Mouse (Mus musculus): Measurements from ENCODE around the gene Gm28035. TPM values are rescaled to one million over a fixed set of nuclear protein-coding genes. Genes with fewer than 3 reads are reported as not detected.

Gene Gm28035
- polyA plus RNA-seq, 1 experiment from 2014 or later = 0.20 TPM

DNA sequence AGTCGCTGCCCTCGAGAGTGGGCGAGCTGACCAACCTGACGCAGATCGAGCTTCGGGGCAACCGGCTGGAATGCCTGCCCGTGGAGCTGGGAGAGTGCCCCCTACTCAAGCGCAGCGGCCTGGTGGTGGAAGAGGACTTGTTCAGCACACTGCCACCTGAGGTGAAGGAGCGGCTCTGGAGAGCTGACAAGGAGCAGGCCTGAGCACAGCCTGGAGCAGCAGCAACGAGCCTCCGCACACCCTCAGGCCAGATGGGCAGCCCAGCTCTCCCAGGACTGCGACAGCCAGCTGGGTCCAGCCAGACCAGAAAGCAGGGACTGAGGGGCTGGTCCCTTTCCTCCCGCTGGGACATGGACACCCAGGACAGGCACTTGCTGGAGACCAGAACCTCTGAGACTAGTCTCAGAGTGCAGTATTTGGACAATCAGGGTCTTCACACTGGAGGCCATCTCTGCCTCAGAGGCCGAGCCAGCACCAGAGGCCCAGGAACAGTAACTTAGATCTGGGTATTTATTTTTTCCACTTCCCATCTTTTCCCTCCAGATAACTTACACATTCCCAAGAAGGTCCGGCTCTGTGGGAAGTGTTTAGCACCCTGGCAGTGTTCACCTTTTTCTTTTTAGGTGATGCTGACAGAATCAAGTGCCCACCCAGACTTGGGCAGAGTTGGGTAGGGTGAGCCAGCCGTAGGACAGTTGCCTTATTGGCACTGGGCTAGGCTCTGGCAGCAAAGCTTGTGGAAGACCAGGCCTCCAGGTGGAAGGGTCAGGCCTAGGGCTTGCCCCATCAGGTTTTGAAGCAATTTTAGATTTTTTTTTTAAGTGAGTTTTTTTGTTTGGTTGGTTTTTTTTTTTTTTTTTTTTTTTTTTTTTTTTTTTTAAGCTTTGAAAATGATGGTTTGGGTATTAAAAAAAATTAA, 21.8 kb downstream of the Gm28035 start:
- Histone ChIP-seq H3K4me3 (ENCODE audit: low read depth, low read length) (no peak overlapping the region), H3K9ac (no peak overlapping the region), H3K27me3 (ENCODE audit: insufficient read depth, low read length) (no peaks in the 10 kb centered on the region), H3K27ac (ENCODE audit: low read depth) (no peak overlapping the region), H3K4me1 (ENCODE audit: insufficient read depth) (peaks cover 20% of the 10 kb centered on the region), H3K9me3 (ENCODE audit: low read depth, low read length) (no peaks in the 10 kb centered on the region), H3K4me2 (no peak overlapping the region), H3K36me3 (ENCODE audit: insufficient read depth) (peaks cover 72% of the 10 kb centered on the region)
- DNase-seq = no peak
- TF ChIP-seq CTCF (IDR thresholded peaks at IDR 0.05; ENCODE audit: low read depth) = no peak
- 88% methylated on average over 18 of the region's 18 CpGs for WGBS
- no peak for ATAC-seq (ENCODE audit: insufficient read depth)

DNA sequence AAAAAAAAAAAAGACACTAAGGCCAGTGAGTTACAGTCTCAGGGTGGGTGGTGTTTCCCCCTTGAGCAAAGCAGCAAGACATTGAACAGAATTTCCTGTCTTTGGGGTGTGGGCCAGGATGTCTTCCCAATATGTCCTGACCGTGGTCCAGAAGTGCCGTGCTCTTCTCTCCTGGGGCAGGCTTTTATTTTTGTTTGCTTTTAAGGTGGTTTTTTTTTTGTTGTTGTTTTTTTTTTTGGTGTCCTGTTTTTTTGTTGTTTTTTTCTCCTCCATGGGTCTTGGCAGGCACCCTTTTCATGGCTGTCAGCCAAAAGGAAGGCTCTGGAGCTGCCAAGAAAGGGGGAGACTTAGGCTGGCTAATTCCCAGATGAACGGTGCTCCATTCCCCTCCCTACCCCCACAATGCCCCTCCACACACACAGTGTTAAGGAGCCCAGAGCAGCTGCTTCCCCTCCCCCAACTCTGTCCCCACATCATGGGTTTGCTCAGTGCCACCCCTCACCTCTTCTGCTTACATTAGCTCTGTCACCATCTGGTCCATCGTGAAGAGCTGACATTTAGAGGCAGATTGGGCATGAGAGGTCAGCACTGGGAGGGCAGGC, 22.6 kb downstream of the Gm28035 start:
- no peaks in the 10 kb centered on the region for H3K9me3 ChIP-seq (ENCODE audit: low read depth, low read length)
- peaks cover 20% of the 10 kb centered on the region for H3K4me1 ChIP-seq (ENCODE audit: insufficient read depth)
- no peak for TF ChIP-seq CTCF (IDR thresholded peaks at IDR 0.05; ENCODE audit: low read depth)
- no peaks in the 10 kb centered on the region for H3K27me3 ChIP-seq (ENCODE audit: insufficient read depth, low read length)
- H3K27ac ChIP-seq (ENCODE audit: low read depth) = no peak overlapping the region
- H3K9ac ChIP-seq = no peak overlapping the region
- H3K4me2 ChIP-seq = no peak overlapping the region
- peak; percentile 55 for DNase-seq
- ATAC-seq (ENCODE audit: insufficient read depth) = no peak
- no peak overlapping the region for H3K4me3 ChIP-seq (ENCODE audit: low read depth, low read length)
- 41% methylated on average over 4 of the region's 4 CpGs for WGBS
- peaks cover 64% of the 10 kb centered on the region for H3K36me3 ChIP-seq (ENCODE audit: insufficient read depth)

DNA sequence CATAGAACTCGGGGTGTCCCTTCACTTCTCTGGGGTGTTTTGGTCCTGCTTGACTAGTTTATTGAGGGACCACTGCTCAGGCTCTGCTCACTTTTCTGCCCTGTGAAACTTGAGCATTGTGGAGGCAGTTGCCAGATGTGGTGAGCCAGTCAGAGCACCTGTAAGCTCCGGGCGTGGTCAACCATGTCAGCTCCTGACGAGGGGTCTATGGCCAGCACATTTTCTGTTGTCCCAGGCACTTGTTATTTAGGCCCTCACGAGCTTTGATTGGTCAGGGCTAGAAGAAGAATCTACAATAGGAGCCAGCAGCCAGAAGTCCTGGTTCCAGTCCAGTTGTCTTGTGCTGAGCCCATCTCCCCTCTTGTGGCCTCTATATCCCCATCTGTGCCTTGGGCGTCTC, 23.4 kb downstream of the Gm28035 start:
- peaks cover 20% of the 10 kb centered on the region for H3K4me1 ChIP-seq (ENCODE audit: insufficient read depth)
- H3K27ac ChIP-seq (ENCODE audit: low read depth) = no peak overlapping the region
- no peak overlapping the region for H3K9ac ChIP-seq
- TF ChIP-seq CTCF (IDR thresholded peaks at IDR 0.05; ENCODE audit: low read depth) = no peak
- H3K4me3 ChIP-seq (ENCODE audit: low read depth, low read length) = no peak overlapping the region
- H3K4me2 ChIP-seq = no peak overlapping the region
- H3K9me3 ChIP-seq (ENCODE audit: low read depth, low read length) = no peaks in the 10 kb centered on the region
- no peak for DNase-seq
- H3K36me3 ChIP-seq (ENCODE audit: insufficient read depth) = peaks cover 58% of the 10 kb centered on the region
- H3K27me3 ChIP-seq (ENCODE audit: insufficient read depth, low read length) = no peaks in the 10 kb centered on the region
- WGBS = 85% methylated on average over 6 of the region's 6 CpGs
- no peak for ATAC-seq (ENCODE audit: insufficient read depth)

DNA sequence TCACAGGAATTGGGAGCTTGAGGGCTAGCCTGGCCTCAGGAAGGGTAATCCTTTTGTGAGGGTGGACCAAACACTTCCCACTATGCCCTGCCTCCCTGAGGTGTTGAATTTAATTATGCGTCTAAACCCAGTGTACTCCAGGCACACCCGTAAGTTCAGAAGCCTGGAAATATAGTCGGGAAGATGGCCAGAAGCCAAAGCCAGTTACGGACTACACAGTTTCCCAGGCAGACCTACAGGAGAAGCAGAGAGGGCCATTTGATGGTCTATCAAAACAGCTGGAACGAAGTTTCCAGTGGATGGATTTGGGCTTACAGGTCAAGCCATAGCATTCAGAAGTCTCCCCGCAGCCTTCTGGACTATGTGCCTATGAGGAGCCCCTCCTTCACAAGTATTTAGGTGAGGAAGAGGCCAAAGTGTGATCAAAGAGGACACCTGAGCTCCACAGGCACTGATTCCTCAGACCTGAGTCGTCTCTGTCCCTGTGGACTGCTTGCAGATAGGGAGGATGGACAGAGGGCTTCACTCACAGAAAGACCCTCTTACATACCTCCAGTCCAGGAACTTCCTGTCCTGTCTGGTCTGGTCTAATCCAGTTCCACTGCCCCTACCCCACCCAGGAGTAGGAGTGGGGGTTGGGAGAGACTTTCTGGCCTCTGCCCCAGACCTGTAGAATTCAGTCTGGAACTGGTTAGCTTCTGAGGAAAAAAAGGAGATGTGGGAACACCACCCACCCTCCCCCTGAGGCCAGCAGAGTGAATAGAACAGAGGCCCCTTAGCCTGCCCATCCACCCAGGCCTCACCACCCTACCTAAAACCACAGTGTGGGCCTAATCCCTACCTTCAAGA, 24.5 kb downstream of the Gm28035 start:
- no peak overlapping the region for H3K4me2 ChIP-seq
- H3K9me3 ChIP-seq (ENCODE audit: low read depth, low read length) = no peaks in the 10 kb centered on the region
- H3K36me3 ChIP-seq (ENCODE audit: insufficient read depth) = peaks cover 48% of the 10 kb centered on the region
- H3K27me3 ChIP-seq (ENCODE audit: insufficient read depth, low read length) = no peaks in the 10 kb centered on the region
- ATAC-seq (ENCODE audit: insufficient read depth) (no peak), DNase-seq (peak; percentile 34)
- H3K4me1 ChIP-seq (ENCODE audit: insufficient read depth) = peaks cover 20% of the 10 kb centered on the region
- 54% methylated on average over 7 of the region's 7 CpGs for WGBS
- peak overlapping the region; percentile 87; the same call in 1 of the 2 replicates for H3K27ac ChIP-seq (ENCODE audit: low read depth)
- TF ChIP-seq CTCF (IDR thresholded peaks at IDR 0.05; ENCODE audit: low read depth) = no peak
- H3K9ac ChIP-seq = peak overlapping the region; percentile 2; the same call in 1 of the 2 replicates
- no peak overlapping the region for H3K4me3 ChIP-seq (ENCODE audit: low read depth, low read length)

DNA sequence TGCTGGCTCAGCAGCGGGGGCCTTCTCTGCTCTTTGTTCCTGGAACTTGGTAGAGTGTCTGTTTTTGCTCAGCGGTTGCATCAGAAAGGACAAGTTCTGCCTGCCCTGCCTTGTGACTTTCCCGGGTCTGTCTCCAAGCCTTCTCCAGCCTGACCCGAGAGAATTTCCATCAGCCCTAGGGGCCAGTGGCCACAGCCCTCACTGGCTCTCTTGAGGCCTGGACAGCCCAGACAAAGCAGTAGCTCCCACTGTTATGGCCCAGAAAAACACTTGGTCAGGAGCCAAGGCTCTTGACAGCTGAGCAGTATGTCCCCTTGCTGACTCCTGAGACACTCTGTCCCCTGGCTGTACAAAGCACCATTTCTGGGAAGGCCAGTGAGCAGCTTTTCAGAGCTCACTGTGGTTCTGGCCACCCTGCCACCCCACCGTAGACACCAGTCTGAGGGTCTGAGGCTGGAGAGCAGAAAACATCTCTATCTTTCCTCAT, 25.4 kb downstream of the Gm28035 start, which contains the start of gene Phyhd1:
TSS of gene Phyhd1 (plus strand) at position 437 of the 487 bp plus-strand sequence.
- peak within 1 kb of the TSS; percentile 8; the same call in 1 of the 2 replicates for H3K4me3 ChIP-seq (ENCODE audit: low read depth, low read length)
- peak within 1 kb of the TSS; percentile 2 for H3K9ac ChIP-seq
- DNase-seq = peak; percentile 90
- peak within 1 kb of the TSS; percentile 87 for H3K27ac ChIP-seq (ENCODE audit: low read depth)
- H3K36me3 ChIP-seq (ENCODE audit: insufficient read depth) = peaks cover 41% of the 10 kb centered on the region
- H3K9me3 ChIP-seq (ENCODE audit: low read depth, low read length) = no peaks in the 10 kb centered on the region
- TF ChIP-seq CTCF (IDR thresholded peaks at IDR 0.05; ENCODE audit: low read depth) = no peak
- H3K27me3 ChIP-seq (ENCODE audit: insufficient read depth, low read length) = no peaks in the 10 kb centered on the region
- WGBS = 40% methylated on average over 5 of the region's 5 CpGs
- H3K4me2 ChIP-seq = peak within 1 kb of the TSS; percentile 50
- H3K4me1 ChIP-seq (ENCODE audit: insufficient read depth) = peaks cover 20% of the 10 kb centered on the region
- peak; percentile 36; the same call in 1 of the 2 replicates for ATAC-seq (ENCODE audit: insufficient read depth)

DNA sequence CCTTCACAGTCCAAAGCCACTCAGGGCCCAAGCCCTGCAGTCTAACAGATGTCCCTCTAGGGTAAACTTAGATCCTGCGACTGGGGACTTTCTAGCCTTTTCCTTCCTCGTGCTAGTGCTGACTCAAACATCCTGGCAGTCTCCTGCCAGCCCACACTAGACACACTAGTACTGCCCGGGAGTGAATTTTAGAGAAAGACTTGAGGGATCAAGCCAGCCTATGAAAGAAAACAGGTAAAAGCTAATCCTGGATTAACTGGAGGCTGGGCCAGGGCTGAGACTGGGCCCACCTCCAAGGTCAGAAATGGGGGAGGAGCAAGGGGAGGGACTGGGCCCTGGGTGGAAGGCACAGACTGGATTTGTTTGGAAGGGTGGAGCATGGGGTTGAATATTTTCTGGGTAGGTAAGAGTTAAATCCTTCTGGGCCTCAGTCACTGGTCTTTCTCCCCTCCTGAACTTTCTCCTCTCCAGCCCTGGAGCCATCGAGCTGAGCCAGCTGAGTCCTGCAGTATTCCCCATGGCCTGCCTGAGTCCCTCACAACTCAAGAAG, 26.1 kb downstream of the Gm28035 start:
- peaks cover 34% of the 10 kb centered on the region for H3K36me3 ChIP-seq (ENCODE audit: insufficient read depth)
- peak overlapping the region; percentile 8; the same call in 1 of the 2 replicates for H3K4me3 ChIP-seq (ENCODE audit: low read depth, low read length)
- ATAC-seq (ENCODE audit: insufficient read depth) (peak; percentile 50), DNase-seq (peak; percentile 77)
- no peaks in the 10 kb centered on the region for H3K27me3 ChIP-seq (ENCODE audit: insufficient read depth, low read length)
- H3K4me2 ChIP-seq = peak overlapping the region; percentile 50
- H3K9me3 ChIP-seq (ENCODE audit: low read depth, low read length) = no peaks in the 10 kb centered on the region
- peak overlapping the region; percentile 1; the same call in 1 of the 2 replicates for H3K9ac ChIP-seq
- no peak for TF ChIP-seq CTCF (IDR thresholded peaks at IDR 0.05; ENCODE audit: low read depth)
- 10% methylated on average over 4 of the region's 4 CpGs for WGBS
- H3K27ac ChIP-seq (ENCODE audit: low read depth) = peak overlapping the region; percentile 87
- peaks cover 20% of the 10 kb centered on the region for H3K4me1 ChIP-seq (ENCODE audit: insufficient read depth)

Data from lung, embryonic 14.5 days (tissue).